Mouse (Mus musculus) ovary, postnatal 36 days (tissue): ENCODE measurements at regions not wholly inside any gene's neighbourhood (a gene's known extent, or its start where the extent isn't known, plus 50 kb on each side); places are given as distances from the start of the nearest gene placed in this dataset.
A peak's percentile ranks its signal among the peaks of the same experiment; 100 is the strongest.

Source experiments
- DNase-seq: peaks from one replicate; pipeline ENCODE4 v3.0.0; 2022; ENCODE audit warnings: low spot score, mixed read lengths

DNA sequence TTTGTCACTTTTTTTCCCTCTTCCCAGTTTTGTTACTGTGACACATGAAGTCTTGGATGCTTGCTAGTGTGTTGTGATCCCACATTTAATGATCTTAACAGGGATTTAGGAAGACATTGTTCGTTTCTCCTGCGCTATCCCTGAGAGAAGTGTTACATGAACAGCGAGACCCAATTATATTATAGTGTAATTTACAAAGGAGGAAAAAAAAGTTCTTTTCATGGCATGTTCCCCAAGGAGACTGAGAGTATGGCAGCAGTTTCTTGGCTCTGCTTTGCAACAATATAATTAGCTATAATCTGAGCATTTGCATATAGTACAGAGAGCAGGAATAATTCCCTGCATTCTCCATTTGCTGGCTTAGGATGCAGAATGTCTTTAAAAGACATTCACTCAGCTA, 168.6 kb downstream of the Insc start:
- no peak for DNase-seq

DNA sequence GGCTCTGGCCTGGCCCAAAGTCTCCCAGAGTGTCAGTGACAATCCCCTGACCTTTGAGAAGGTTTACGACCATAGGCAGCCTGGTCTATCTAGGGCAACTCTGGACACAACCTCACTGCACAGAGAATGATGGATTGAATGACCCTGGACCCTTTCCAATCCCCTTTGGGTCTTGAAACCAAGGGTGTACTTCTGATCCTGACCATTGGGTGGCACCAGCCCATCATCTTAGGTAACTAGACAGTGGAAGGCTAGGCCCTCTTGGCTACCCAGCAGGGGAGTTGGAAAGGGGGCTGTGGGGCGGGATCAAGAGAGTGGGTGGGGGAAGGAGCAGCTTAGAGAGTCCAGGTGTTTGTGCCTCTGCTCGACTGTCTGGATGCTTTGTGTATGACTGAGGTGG, 178.7 kb downstream of the Insc start:
- DNase-seq: peak; percentile 50

DNA sequence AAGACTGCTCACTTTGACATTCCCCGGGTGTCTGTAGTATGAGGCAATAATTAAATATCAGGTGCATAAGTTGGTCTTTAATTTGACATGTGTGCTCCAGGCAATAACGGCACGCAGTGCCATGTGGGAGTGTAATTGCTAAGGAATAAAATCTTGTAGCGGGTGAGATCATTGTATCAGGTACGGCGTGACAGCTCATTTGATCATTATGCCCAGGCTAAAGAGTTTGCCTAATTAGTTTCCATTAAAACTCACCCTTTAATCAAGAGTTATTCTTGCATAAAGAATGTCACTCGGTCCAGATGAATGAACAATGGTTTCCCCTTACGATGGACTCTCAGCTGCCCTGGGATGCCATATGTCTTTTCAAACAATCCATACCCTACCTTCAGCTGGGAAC, 190.4 kb downstream of the Insc start:
- no peak for DNase-seq

DNA sequence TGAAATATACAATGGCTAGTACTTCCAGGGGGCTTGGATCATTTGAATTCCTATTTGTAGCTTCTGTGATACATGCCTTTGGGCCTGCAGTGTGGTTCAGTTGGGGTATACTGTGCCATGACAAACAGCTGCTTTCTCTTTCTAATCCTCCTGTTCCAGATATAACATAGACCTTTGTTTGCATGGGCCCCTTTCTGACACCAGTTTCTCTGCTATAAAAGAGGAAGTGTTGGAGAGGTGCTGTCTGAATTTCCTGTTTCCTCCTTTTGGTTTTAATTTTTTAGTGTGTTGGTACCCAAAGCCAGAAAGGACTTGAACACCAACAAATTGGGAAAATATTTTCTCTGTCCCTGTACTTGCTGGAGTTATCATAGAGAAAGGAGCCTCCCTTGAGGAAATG, 207.3 kb downstream of the Insc start:
- DNase-seq: no peak

DNA sequence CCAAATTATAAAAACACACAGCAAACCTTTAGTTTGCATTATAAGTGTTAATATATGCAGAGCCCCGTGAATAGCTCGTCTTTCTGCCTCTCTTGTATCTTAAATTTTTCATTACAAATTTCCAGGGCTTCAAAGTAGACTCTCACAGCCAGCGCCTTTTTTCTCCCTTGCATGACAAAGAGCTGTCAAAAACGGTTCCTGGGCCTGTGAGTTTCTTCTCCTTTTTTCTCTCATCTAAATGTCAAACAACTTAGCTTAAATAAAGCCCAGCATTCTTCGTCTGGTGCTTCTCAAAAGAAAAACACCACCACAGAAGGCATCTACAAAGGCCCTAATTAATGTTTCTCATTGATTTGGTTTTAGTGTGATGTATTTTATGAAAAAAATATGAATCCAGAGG, 219.7 kb downstream of the Insc start:
- DNase-seq: no peak

DNA sequence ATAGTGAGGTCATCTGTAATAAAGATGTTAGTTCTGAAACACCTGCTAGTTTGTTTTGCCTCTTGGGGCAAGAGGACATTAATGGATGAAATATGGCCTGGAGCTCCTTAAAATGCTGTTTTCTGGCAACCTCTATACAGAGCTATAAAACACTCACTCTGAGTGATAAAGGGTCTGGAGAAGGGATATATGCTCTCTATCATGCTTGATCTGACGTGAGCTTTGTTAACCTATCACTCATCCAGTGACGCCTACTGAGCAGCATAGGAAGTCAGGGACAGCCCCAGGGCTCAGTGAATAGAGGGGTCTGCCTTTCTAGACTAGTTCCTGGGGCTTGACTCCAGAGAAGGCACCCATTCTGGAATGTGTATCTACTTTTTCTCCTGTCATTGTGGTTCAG, 222.4 kb downstream of the Insc start:
- DNase-seq: no peak

DNA sequence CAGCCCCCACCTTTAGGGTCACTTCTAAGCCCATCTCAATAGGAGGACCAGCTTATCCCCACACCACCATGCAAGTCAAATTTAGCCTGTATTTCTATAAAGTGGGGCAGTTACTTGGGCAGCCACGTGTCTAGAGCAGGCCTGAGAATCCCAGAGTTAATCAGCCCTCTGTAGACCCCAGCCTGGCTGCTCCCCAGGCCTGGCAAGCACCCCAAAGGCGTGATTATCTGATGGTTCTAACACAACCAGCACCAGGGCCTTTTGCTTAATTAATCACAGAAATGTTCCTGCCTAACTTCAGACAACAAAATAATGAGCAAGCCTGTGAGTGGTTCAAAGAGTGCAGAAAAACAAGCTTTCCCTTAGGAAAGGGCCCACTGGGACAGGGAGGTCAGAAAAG, 243.0 kb downstream of the Insc start:
- no peak for DNase-seq

DNA sequence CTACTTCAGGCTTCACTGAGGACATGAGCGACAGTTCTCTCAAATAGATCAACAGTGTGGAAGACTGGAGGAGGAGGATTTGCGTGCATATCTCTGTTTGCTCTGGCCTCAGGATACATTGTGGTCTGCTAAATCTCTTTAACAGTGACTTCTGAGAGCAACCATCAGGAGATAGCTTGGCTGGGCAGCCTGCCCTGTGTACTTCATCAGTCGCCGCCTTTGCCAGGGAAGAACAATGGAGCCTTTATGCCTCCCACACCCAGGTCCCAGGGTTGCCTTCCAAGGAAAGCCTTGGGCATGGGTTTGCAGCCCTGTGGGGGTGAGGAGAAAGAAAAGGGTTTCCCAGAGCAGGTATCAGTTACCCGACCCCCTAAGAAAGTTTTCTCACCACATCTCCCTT, 247.8 kb downstream of the Insc start:
- DNase-seq: peak; percentile 19

DNA sequence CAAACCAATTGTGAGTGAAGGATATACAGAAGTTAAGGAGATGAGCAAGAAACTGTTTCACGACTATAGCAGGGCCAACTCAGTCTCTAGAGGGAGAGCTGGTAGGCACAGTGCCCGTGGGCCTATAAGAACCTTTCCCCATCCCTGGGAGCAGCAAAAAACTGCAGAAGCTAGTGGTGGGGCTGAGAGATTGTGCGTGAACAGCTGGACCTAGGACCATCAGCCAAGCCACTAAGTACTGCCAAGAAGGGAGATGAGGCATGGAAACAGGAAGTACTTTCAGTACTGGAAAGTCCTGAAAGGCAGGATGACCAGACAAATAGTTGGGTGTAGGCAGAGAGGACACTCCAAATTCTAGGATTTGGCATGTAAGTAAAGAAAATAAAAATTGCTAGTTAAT, 248.9 kb downstream of the Insc start:
- DNase-seq: no peak

DNA sequence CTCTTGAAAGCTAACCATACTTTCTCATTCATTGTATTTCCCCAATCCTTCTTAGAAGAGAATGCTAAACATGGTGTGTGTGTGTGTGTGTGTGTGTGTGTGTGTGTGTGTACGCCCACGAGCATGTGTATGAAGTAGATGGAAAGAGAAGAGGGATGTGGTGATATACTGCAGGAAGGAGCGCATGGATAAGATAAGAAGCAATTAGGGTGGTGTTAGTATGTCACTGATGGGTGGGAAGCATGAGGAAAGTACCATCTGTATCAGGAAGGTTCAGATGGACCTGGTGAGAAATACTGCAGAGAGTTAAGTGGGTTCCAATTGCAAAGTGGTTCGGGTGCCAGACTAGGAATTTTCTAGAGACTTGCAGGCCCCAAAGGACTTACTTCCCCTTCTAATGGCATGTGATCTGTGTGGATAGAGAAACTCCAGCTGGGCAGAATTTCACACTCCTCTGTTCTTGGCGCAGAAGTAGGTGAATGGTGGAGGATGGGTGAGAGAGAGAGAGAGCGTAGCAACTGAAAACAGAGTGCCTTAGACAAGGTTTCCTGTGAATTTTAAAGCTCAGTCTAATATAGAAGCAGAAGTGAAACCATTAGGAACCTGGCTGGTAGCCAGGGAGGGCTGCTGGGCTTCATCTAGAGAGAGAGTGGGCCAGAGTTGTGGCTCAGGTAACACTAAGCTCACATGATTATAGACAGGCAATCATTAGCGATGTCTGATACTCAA, 257.5 kb downstream of the Insc start:
- DNase-seq: no peak

DNA sequence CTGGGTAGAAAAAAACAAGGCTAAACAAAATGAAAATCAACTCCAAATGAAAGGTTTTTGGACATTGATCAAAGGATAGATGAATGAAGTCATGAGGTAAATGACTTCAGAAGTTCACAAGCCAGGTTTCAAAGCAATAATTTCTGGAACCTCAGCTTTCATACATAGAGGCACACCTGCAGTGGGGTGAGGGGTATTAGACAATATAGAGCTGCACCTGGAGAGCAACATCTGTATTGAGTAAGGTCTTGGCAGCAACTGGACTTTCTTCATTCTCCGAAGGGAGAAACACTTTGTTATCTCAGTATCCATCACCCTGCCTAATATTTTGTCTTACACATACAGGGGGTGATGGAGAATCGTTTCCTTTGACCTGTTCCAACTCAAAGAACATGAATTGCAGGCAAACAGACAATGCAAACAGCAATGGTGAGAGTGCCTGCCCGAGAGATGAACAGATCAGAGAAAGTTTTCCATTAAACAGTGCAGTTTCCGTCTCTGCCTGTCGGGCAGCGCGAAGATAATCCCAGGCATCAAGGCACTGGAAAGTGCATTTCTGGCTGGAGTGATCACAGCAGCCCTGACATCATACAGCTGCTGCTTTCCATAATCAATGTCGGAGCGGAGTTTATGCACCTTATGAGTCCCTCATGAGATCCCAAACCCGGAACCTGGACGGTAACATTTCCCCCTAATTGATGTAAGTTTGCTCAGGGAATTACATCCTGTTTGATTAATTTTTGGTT, 270.9 kb downstream of the Insc start:
- DNase-seq: no peak

DNA sequence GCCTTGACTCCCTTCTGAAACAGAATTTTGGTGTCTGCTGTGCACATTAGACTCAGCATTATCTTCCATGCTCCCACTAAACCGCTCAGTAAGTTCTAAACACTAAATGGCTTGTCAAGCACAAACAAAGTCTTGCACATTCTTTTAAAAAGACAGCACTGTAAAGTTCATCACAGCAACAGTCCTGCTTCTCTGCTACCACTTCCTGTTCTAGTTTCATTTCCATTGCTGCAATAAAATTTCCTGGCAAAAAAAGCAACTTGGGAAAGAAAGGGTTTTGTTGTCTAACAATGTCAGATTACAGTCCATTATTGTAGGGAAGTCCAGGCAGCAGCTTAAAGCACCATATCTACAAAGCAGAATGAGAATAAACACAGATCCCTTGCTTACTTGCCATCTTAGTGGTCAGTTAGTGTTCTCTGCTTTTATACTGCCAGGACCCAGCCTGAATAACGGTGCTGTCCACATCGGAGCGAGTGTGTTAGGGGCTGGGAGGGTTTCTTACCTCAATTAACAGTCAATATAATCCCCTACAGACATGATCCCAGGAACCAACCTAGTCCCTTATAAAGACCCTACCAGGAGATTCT, 276.0 kb downstream of the Insc start:
- DNase-seq: no peak

DNA sequence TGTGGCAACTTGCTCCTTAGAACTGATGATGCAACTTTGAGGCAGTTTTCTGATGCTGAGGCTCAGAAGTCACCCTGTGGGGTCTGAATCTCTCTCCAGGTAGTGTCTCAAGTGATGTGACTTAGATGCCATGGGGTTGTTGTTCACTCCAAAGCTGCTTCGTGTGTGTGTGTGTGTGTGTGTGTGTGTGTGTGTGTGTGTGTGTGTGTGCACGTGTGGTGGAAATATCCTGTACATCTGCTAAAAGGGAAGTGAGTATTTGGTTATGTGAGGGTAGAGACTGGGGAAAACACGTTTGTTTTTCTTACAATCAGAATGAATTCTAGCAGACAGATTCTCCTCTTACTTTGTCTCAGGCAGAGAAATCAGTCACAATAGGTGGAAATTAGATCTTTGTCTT, 276.5 kb downstream of the Insc start:
- DNase-seq: no peak

DNA sequence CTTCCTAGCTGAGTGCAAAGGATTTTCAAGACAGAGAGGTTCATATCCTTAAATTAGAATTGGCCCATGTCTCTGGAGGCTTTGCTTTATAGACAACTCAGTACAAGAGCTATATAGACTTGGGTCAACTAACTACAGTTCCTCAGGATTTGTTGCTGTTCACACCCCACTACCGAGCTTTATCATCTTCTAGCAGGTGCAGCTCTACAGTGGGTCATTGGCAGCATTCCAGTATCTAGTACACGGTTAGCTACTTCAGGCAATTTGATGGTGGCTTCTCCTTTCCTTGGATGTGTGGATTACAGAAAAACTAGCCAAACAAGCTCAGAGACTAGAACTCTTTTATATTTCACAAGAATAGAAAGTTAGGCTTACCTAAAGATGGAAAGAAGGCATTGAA, 282.3 kb downstream of the Insc start:
- no peak for DNase-seq

DNA sequence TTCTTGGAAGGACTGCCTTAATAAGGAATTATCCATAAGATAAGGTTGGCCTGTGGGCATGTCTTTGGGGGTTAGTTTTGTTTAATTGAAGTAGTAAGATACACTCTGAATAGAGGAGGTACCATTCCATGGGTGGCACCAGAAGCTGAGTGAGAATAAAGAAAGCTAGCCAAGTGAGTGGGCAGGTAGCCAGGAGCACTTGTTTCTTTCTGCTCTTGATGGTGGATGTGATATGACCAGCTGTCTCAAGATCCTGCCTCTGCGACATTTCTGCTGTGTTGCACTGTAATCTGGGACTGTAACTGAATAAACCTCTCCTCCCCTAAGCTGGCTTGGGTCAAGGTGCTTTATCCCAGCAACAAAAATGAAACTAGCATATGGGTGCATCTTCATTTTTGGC, 284.2 kb downstream of the Insc start:
- no peak for DNase-seq

DNA sequence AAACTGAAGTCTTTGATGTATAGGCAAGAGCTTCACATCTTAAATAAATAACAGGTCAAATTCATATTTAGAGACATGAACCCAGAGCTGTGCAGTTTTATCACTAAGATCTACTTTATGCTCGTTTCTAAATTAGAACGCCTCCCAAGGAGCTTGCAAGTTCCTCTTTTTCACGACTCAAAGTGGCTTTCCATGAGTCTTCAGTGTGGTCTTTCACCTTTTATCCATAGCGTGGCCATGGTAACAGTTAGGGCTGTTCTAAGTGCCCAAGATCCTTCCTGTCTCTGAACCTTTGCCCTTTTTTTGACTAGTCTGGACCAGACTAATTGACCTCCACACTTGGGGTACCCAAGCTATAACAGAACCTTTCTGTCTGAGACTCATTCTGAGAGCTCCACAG, 290.5 kb downstream of the Insc start:
- DNase-seq: no peak

DNA sequence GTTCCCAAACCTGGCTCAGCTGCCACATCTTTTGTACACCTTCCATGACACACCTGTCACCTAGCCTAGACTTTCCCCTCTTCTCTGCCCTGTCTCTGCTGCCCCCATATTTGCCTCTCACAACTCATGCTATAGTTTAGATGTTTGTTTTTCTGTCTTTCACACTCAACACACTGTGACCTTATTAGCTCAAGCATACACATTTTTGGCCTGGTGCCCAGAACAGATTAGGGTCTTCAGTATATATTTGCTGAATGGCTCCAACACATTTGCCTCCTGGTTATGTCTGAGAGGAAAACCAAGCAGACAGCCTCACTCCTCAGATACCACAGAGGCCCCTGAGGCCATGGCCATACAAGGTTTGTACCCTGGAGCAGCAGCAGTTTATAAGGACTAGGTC, 312.0 kb downstream of the Insc start:
- no peak for DNase-seq

DNA sequence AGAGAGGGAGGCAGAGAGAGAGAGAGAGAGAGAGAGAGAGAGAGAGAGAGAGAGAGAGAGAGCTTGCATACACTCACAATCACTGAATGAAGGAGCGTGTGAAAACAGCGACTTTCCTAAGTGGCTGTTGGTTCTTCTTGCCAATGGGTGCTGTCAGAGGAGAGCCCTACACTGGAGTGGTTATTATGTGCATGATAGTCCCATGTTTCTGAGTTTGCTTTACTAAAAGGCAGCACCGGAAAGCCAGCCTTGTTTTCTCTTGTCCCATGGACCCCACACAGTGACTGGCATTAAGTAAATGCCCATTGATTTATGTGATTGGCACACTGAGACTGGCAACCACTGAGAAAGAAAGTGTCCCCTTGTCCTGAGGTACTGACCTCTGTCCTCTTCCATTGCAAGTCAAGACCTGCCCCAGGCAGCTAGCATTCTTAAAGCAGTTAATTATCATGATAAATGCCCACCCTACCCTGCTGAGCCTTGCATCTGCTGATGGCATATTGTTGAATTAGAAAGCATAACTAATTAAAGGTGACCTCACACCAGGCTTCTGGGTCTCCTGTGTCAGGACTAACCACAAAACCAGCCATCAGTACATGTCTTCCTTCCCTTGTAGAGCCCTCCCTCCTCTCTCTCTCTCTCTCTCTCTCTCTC, 313.6 kb downstream of the Insc start:
- no peak for DNase-seq

DNA sequence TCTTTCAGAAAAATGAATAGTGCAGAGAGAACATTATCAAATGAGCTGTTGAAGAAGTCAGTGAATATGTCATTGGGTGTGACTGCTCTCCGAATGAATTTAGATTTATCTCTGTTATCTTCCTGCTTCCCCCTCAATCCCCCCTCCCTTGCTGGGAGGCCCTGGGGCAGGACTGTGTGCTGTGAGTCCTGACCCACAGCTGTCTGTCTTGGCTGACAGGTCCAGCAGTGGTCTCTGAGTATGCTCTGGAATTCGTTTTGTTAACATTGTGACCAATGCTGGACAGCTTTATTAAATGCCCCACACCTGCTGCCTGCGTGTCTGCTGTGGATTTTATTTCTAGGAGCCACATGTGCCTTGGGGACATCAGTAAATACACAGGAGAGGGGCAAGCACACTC, 314.2 kb downstream of the Insc start:
- DNase-seq: no peak

DNA sequence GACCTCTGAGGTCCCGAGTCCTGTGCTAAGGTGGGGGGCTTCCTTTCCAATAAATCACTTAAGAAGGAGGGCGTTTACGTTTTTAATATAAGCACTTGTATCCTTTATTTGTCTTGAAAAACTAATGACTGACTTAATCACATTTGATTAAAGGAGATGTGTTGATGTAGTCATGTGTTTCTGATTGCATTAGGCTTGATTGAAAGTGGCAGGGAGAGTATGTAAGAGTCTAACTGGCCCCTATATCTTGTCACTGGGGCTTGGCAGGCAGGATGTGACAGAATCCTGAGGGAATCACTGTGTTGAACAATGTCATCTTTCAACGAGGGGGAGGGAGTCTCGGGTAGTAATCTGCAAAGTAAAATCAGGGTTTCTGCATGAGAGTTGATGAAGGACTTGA, 316.7 kb downstream of the Insc start:
- DNase-seq: no peak

DNA sequence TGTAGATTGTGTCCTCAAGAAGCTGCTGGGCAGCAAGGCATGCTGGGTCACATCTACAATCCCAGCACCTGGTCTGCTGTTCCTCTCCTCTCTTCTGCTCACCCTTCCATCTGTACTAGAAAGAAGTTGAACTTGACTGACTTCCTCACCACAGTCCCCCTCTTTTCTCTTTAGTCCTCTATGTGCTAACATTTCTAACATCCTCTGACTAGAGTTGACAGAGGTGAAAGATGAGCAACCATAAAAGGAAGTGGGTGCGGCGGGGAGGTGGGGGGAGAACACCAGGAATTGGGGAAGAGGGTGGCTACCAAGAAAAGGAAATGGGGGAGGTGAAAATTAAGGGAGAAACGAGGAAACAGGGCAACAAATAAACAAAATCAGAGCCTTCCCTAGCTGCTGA, 319.3 kb downstream of the Insc start:
- DNase-seq: no peak

DNA sequence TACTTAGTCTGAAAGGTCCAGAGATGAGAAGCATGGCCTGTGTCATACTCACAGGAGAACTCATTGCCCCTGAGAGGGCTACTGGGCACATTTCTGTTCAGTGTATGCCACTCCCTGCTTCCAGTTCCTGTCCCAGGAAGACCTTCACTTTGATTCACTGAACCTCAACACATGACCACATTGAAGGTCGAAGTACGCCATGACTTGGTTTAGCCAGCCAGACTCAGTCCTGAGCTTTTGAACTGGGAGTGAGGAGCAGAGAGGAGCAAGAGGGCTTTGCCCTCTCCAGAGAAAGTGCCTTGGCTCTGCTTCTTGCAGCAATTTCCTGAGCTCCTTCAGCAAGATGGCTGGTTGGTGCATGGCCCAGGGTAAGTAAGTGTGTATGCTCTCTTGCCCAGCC, 324.1 kb downstream of the Insc start:
- DNase-seq: no peak

DNA sequence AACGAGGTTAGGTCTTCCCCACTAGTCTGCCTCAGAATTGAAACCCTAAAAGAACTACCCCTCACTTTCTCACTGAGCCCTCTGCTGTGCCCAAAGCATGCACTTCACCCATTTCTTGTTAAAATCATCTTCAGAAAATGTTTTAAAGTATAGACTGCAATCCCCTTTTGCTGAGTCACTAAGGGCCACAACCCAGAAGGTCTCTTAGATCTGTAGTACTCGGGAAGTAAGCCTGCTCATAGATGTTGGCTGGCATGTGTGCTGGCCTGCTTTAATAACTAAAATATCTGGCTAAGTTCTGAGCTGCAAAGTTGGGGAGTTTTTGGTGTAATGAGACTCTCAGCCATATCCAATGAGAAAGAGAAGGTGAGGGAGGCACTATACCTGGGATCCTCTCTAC, 329.9 kb downstream of the Insc start:
- DNase-seq: no peak
